Mouse (Mus musculus): ENCODE results near the gene Nvl.

GRCm38 (mm10) chr1:181148540-181148939 lies 4.5 kb upstream of the Nvl start:
- TF ChIP-seq POLR2A (IDR thresholded peaks at IDR 0.05; ENCODE audit: borderline replicate concordance, low read depth, low read length) (no peak), CTCF (IDR thresholded peaks at IDR 0.05; ENCODE audit: low read depth, low read length) (no peak)

All from bone marrow macrophage, adult 2 months (primary cell).